Mouse (Mus musculus): ENCODE measurements around the gene 5730596B20Rik. TPM values are rescaled to one million over a fixed set of nuclear protein-coding genes. Genes with fewer than 3 reads are reported as not detected.

5730596B20Rik gene
- polyA plus RNA-seq, 1 experiment from 2014 or later = 1.5 TPM

GRCm38 (mm10) chr6:52173648-52174047 is 3.6 kb upstream of the 5730596B20Rik start:
- Histone ChIP-seq H3K4me3 (ENCODE audit: low read length) (peak overlapping the region; percentile 47), H3K9ac (ENCODE audit: low read depth, low read length) (peak overlapping the region; percentile 40), H3K4me1 (ENCODE audit: control insufficient read depth, insufficient read depth, low read length) (peaks cover 39% of the 10 kb centered on the region), H3K9me3 (ENCODE audit: control insufficient read depth, low read length) (no peaks in the 10 kb centered on the region), H3K27ac (ENCODE audit: low read length) (peak overlapping the region; percentile 87), H3K4me2 (ENCODE audit: low read depth, low read length) (peak overlapping the region; percentile 79), H3K36me3 (ENCODE audit: control insufficient read depth, insufficient read depth, low read length) (no peaks in the 10 kb centered on the region), H3K27me3 (replicated peaks; ENCODE audit: control insufficient read depth, insufficient read depth, low read length) (peaks cover 8% of the 10 kb centered on the region; the same call in 1 of the 2 replicates)
- ATAC-seq = no peak
- WGBS = 13% methylated on average over 4 of the region's 4 CpGs

- ATAC-seq = peak; percentile 57
- Histone ChIP-seq H3K27ac (ENCODE audit: low read length) (peak overlapping the region; percentile 96), H3K27me3 (replicated peaks; ENCODE audit: control insufficient read depth, insufficient read depth, low read length) (0 out of 2 replicates have a peak, but pooled peaks cover 6% of the 10 kb centered on the region), H3K4me3 (ENCODE audit: low read length) (peak overlapping the region; percentile 63), H3K4me2 (ENCODE audit: low read depth, low read length) (peak overlapping the region; percentile 82), H3K4me1 (ENCODE audit: control insufficient read depth, insufficient read depth, low read length) (peaks cover 35% of the 10 kb centered on the region), H3K9ac (ENCODE audit: low read depth, low read length) (peak overlapping the region; percentile 79), H3K36me3 (ENCODE audit: control insufficient read depth, insufficient read depth, low read length) (no peaks in the 10 kb centered on the region), H3K9me3 (ENCODE audit: control insufficient read depth, low read length) (no peaks in the 10 kb centered on the region)
- WGBS = 4% methylated on average over 41 of the region's 41 CpGs
These were observed 2.1 kb upstream of the 5730596B20Rik start for GRCm38 (mm10) chr6:52174968-52175751.

- peak; percentile 49 for ATAC-seq
- peak overlapping the region; percentile 63 for H3K4me3 ChIP-seq (ENCODE audit: low read length)
- no peaks in the 10 kb centered on the region for H3K9me3 ChIP-seq (ENCODE audit: control insufficient read depth, low read length)
- H3K4me1 ChIP-seq (ENCODE audit: control insufficient read depth, insufficient read depth, low read length) = peaks cover 35% of the 10 kb centered on the region
- no peaks in the 10 kb centered on the region for H3K36me3 ChIP-seq (ENCODE audit: control insufficient read depth, insufficient read depth, low read length)
- H3K27me3 ChIP-seq (replicated peaks; ENCODE audit: control insufficient read depth, insufficient read depth, low read length) = 0 out of 2 replicates have a peak, but pooled peaks cover 3% of the 10 kb centered on the region
- H3K9ac ChIP-seq (ENCODE audit: low read depth, low read length) = peak overlapping the region; percentile 79
- H3K27ac ChIP-seq (ENCODE audit: low read length) = peak overlapping the region; percentile 96
- 1% methylated on average over 12 of the region's 35 CpGs for WGBS
- peak overlapping the region; percentile 82 for H3K4me2 ChIP-seq (ENCODE audit: low read depth, low read length)
These were observed 1.4 kb upstream of the 5730596B20Rik start for GRCm38 (mm10) chr6:52175864-52176263.

GRCm38 (mm10) chr6:52176391-52176790 is 907 bp upstream of the 5730596B20Rik start:
- H3K9me3 ChIP-seq (ENCODE audit: control insufficient read depth, low read length) = no peaks in the 10 kb centered on the region
- WGBS = 2% methylated on average over 6 of the region's 6 CpGs
- ATAC-seq = no peak; the same call in 1 of the 2 replicates

GRCm38 (mm10) chr6:52177806-52178205 is 508 bp downstream of the 5730596B20Rik start:
- H3K4me1 ChIP-seq (ENCODE audit: control insufficient read depth, insufficient read depth, low read length) = peaks cover 34% of the 10 kb centered on the region
- ATAC-seq = no peak
- WGBS = 11% methylated on average over 9 of the region's 9 CpGs

More at GRCm38 (mm10) chr6:52176391-52176790, 907 bp upstream of the 5730596B20Rik start:
- H3K27me3 ChIP-seq (replicated peaks; ENCODE audit: control insufficient read depth, insufficient read depth, low read length) = peaks cover 6% of the 10 kb centered on the region; the same call in 1 of the 2 replicates
- no peaks in the 10 kb centered on the region for H3K36me3 ChIP-seq (ENCODE audit: control insufficient read depth, insufficient read depth, low read length)
- peak overlapping the region; percentile 63 for H3K4me3 ChIP-seq (ENCODE audit: low read length)
- H3K4me2 ChIP-seq (ENCODE audit: low read depth, low read length) = peak overlapping the region; percentile 82
- peak overlapping the region; percentile 79 for H3K9ac ChIP-seq (ENCODE audit: low read depth, low read length)
- peaks cover 35% of the 10 kb centered on the region for H3K4me1 ChIP-seq (ENCODE audit: control insufficient read depth, insufficient read depth, low read length)
- H3K27ac ChIP-seq (ENCODE audit: low read length) = peak overlapping the region; percentile 96

GRCm38 (mm10) chr6:52178918-52179665 is 1.8 kb downstream of the 5730596B20Rik start:
- ATAC-seq = no peak
- no peaks in the 10 kb centered on the region for H3K9me3 ChIP-seq (ENCODE audit: control insufficient read depth, low read length)
- peak overlapping the region; percentile 63 for H3K4me3 ChIP-seq (ENCODE audit: low read length)
- H3K4me1 ChIP-seq (ENCODE audit: control insufficient read depth, insufficient read depth, low read length) = peaks cover 44% of the 10 kb centered on the region
- peak overlapping the region; percentile 79 for H3K9ac ChIP-seq (ENCODE audit: low read depth, low read length)
- no peaks in the 10 kb centered on the region for H3K36me3 ChIP-seq (ENCODE audit: control insufficient read depth, insufficient read depth, low read length)
- peaks cover 8% of the 10 kb centered on the region for H3K27me3 ChIP-seq (replicated peaks; ENCODE audit: control insufficient read depth, insufficient read depth, low read length)
- H3K4me2 ChIP-seq (ENCODE audit: low read depth, low read length) = peak overlapping the region; percentile 82
- H3K27ac ChIP-seq (ENCODE audit: low read length) = peak overlapping the region; percentile 61
- 37% methylated on average over 4 of the region's 4 CpGs for WGBS

More at GRCm38 (mm10) chr6:52177806-52178205, 508 bp downstream of the 5730596B20Rik start:
- H3K27me3 ChIP-seq (replicated peaks; ENCODE audit: control insufficient read depth, insufficient read depth, low read length) = peaks cover 8% of the 10 kb centered on the region
- peak overlapping the region; percentile 63 for H3K4me3 ChIP-seq (ENCODE audit: low read length)
- H3K9ac ChIP-seq (ENCODE audit: low read depth, low read length) = peak overlapping the region; percentile 79
- peak overlapping the region; percentile 82 for H3K4me2 ChIP-seq (ENCODE audit: low read depth, low read length)
- peak overlapping the region; percentile 96 for H3K27ac ChIP-seq (ENCODE audit: low read length)
- H3K36me3 ChIP-seq (ENCODE audit: control insufficient read depth, insufficient read depth, low read length) = no peaks in the 10 kb centered on the region
- H3K9me3 ChIP-seq (ENCODE audit: control insufficient read depth, low read length) = no peaks in the 10 kb centered on the region

GRCm38 (mm10) chr6:52179690-52180089 is 2.4 kb downstream of the 5730596B20Rik start:
- Histone ChIP-seq H3K9me3 (ENCODE audit: control insufficient read depth, low read length) (no peaks in the 10 kb centered on the region), H3K4me1 (ENCODE audit: control insufficient read depth, insufficient read depth, low read length) (peaks cover 50% of the 10 kb centered on the region), H3K27me3 (replicated peaks; ENCODE audit: control insufficient read depth, insufficient read depth, low read length) (peaks cover 8% of the 10 kb centered on the region), H3K4me3 (ENCODE audit: low read length) (peak overlapping the region; percentile 63), H3K9ac (ENCODE audit: low read depth, low read length) (peak overlapping the region; percentile 79), H3K27ac (ENCODE audit: low read length) (peak overlapping the region; percentile 61), H3K4me2 (ENCODE audit: low read depth, low read length) (peak overlapping the region; percentile 82), H3K36me3 (ENCODE audit: control insufficient read depth, insufficient read depth, low read length) (no peaks in the 10 kb centered on the region)
- ATAC-seq = no peak
- WGBS = 36% methylated on average over 10 of the region's 10 CpGs

GRCm38 (mm10) chr6:52180213-52180710 is 3.0 kb downstream of the 5730596B20Rik start:
- WGBS = 43% methylated on average over 11 of the region's 11 CpGs
- Histone ChIP-seq H3K4me3 (ENCODE audit: low read length) (peak overlapping the region; percentile 63), H3K27me3 (replicated peaks; ENCODE audit: control insufficient read depth, insufficient read depth, low read length) (peaks cover 8% of the 10 kb centered on the region), H3K9ac (ENCODE audit: low read depth, low read length) (peak overlapping the region; percentile 79), H3K4me2 (ENCODE audit: low read depth, low read length) (peak overlapping the region; percentile 82), H3K4me1 (ENCODE audit: control insufficient read depth, insufficient read depth, low read length) (peaks cover 55% of the 10 kb centered on the region), H3K27ac (ENCODE audit: low read length) (peak overlapping the region; percentile 61), H3K9me3 (ENCODE audit: control insufficient read depth, low read length) (no peaks in the 10 kb centered on the region), H3K36me3 (ENCODE audit: control insufficient read depth, insufficient read depth, low read length) (no peaks in the 10 kb centered on the region)
- no peak for ATAC-seq

- Histone ChIP-seq H3K9me3 (ENCODE audit: control insufficient read depth, low read length) (no peaks in the 10 kb centered on the region), H3K27me3 (replicated peaks; ENCODE audit: control insufficient read depth, insufficient read depth, low read length) (peaks cover 8% of the 10 kb centered on the region), H3K36me3 (ENCODE audit: control insufficient read depth, insufficient read depth, low read length) (no peaks in the 10 kb centered on the region), H3K4me3 (ENCODE audit: low read length) (peak overlapping the region; percentile 63), H3K4me1 (ENCODE audit: control insufficient read depth, insufficient read depth, low read length) (peaks cover 60% of the 10 kb centered on the region), H3K4me2 (ENCODE audit: low read depth, low read length) (peak overlapping the region; percentile 82), H3K9ac (ENCODE audit: low read depth, low read length) (peak overlapping the region; percentile 79), H3K27ac (ENCODE audit: low read length) (peak overlapping the region; percentile 61)
- no peak for ATAC-seq
- 42% methylated on average over 3 of the region's 3 CpGs for WGBS
These were observed 3.4 kb downstream of the 5730596B20Rik start for GRCm38 (mm10) chr6:52180726-52181125.
